Mouse (Mus musculus) neural tube, embryonic 13.5 days (tissue): Measurements from ENCODE around the gene AI467606. TPM values are rescaled to one million over a fixed set of nuclear protein-coding genes. Genes with fewer than 3 reads are reported as not detected.

ENCODE experiments used
- ATAC-seq: fragments of 200-750 bp; cut with Nextera tagmentation; 2 replicates; pipeline ENCODE4 v1.8.0; 2017; ENCODE audit warnings: low read depth, mild to moderate bottlenecking, moderate TSS enrichment, moderate library complexity
- H3K27ac ChIP-seq: fragments of 300-500 bp; sonication (generic); replicated peaks from 2 replicates; pipeline ENCODE4 v1.5.1; 2015; ENCODE audit warnings: moderate library complexity, mild to moderate bottlenecking, inconsistent platforms
- H3K27me3 ChIP-seq: fragments of 300-500 bp; sonication (generic); 2 replicates; pipeline ENCODE4 v1.6.1; 2015; ENCODE audit warnings: mild to moderate bottlenecking, inconsistent platforms
- H3K36me3 ChIP-seq: fragments of 300-500 bp; sonication (generic); 2 replicates; pipeline ENCODE4 v1.6.1; 2015; ENCODE audit warnings: mild to moderate bottlenecking, inconsistent platforms
- H3K4me1 ChIP-seq: fragments of 300-500 bp; sonication (generic); replicated peaks from 2 replicates; pipeline ENCODE4 v1.6.1; 2015; ENCODE audit warnings: inconsistent platforms
- H3K4me2 ChIP-seq: fragments of 300-500 bp; sonication (generic); 2 replicates; pipeline ENCODE4 v1.6.1; 2015; ENCODE audit warnings: inconsistent platforms, mild to moderate bottlenecking, moderate library complexity
- H3K4me3 ChIP-seq: fragments of 300-500 bp; sonication (generic); 2 replicates; pipeline ENCODE4 v1.5.1; 2015; ENCODE audit warnings: mild to moderate bottlenecking, inconsistent platforms
- H3K9ac ChIP-seq: fragments of 300-500 bp; sonication (generic); 2 replicates; pipeline ENCODE4 v1.6.1; 2015; ENCODE audit warnings: moderate library complexity, mild to moderate bottlenecking, inconsistent platforms
- H3K9me3 ChIP-seq: fragments of 300-500 bp; sonication (generic); 2 replicates; pipeline ENCODE4 v1.6.1; 2016; ENCODE audit warnings: inconsistent platforms
- WGBS: fragments of 180-500 bp; shearing (Covaris S2); methylation state at CpG from one replicate; pipeline ENCODE4 v1.1.7; 2015; 5-methylcytosine and 5-hydroxymethylcytosine counted together
- polyA plus RNA-seq: library from polyadenylated mRNA; unstranded; fragments of >200 nt; fragmentation: Nextera tagmentation; extraction: Ambion mirVana; gene quantifications from 2 replicates; pipeline ENCODE4 v1.2.1, GENCODE M21; 2015

AI467606 gene
- polyA plus RNA-seq, 1 experiment from 2014 or later: 2.4 TPM

GRCm38 (mm10) chr7:127099528-127099927 is 8.4 kb downstream of the AI467606 start:
- Histone ChIP-seq H3K4me3 (no peak overlapping the region), H3K9me3 (no peaks in the 10 kb centered on the region), H3K4me2 (no peak overlapping the region), H3K9ac (no peak overlapping the region), H3K36me3 (no peaks in the 10 kb centered on the region), H3K27me3 (no peaks in the 10 kb centered on the region), H3K27ac (no peak overlapping the region), H3K4me1 (peaks cover 4% of the 10 kb centered on the region)
- ATAC-seq: no peak
- 90% methylated on average over 4 of the region's 4 CpGs for WGBS

- ATAC-seq: no peak
- Histone ChIP-seq H3K9ac (no peak overlapping the region), H3K4me2 (no peak overlapping the region), H3K36me3 (no peaks in the 10 kb centered on the region), H3K4me3 (no peak overlapping the region), H3K27me3 (no peaks in the 10 kb centered on the region), H3K27ac (no peak overlapping the region), H3K4me1 (peaks cover 9% of the 10 kb centered on the region), H3K9me3 (no peaks in the 10 kb centered on the region)
- WGBS: 53% methylated on average over 2 of the region's 2 CpGs
Observed at GRCm38 (mm10) chr7:127101451-127102016, 10.4 kb downstream of the AI467606 start.

GRCm38 (mm10) chr7:127102148-127102547 is 11.0 kb downstream of the AI467606 start:
- Histone ChIP-seq H3K27ac (no peak overlapping the region), H3K4me3 (no peak overlapping the region), H3K9ac (no peak overlapping the region), H3K36me3 (no peaks in the 10 kb centered on the region), H3K4me1 (peaks cover 9% of the 10 kb centered on the region), H3K9me3 (no peaks in the 10 kb centered on the region), H3K27me3 (no peaks in the 10 kb centered on the region), H3K4me2 (no peak overlapping the region)
- WGBS: 82% methylated on average over 6 of the region's 6 CpGs
- ATAC-seq: no peak

- Histone ChIP-seq H3K9me3 (no peaks in the 10 kb centered on the region), H3K27ac (peak overlapping the region; percentile 57; the same call in 1 of the 2 replicates), H3K4me3 (no peak overlapping the region), H3K4me2 (no peak overlapping the region), H3K36me3 (no peaks in the 10 kb centered on the region), H3K9ac (no peak overlapping the region), H3K4me1 (peaks cover 9% of the 10 kb centered on the region), H3K27me3 (no peaks in the 10 kb centered on the region)
- 75% methylated on average over 6 of the region's 6 CpGs for WGBS
- ATAC-seq: no peak
Observed at GRCm38 (mm10) chr7:127103960-127104359, 12.8 kb downstream of the AI467606 start.

GRCm38 (mm10) chr7:127104560-127105332 is 13.6 kb downstream of the AI467606 start:
- Histone ChIP-seq H3K36me3 (no peaks in the 10 kb centered on the region), H3K9ac (peak overlapping the region; percentile 71), H3K4me1 (peaks cover 9% of the 10 kb centered on the region), H3K27me3 (no peaks in the 10 kb centered on the region), H3K4me2 (peak overlapping the region; percentile 53), H3K27ac (peak overlapping the region; percentile 74), H3K9me3 (no peaks in the 10 kb centered on the region), H3K4me3 (peak overlapping the region; percentile 30)
- WGBS: 17% methylated on average over 17 of the region's 17 CpGs
- peak; percentile 85 for ATAC-seq

GRCm38 (mm10) chr7:127105551-127105950 is 14.4 kb downstream of the AI467606 start:
- no peaks in the 10 kb centered on the region for H3K9me3 ChIP-seq
- 70% methylated on average over 7 of the region's 7 CpGs for WGBS
- no peak overlapping the region for H3K4me2 ChIP-seq
- H3K4me3 ChIP-seq: no peak overlapping the region
- H3K27me3 ChIP-seq: no peaks in the 10 kb centered on the region
- H3K4me1 ChIP-seq: peaks cover 9% of the 10 kb centered on the region
- no peaks in the 10 kb centered on the region for H3K36me3 ChIP-seq
- H3K9ac ChIP-seq: no peak overlapping the region
- ATAC-seq: no peak
- H3K27ac ChIP-seq: no peak overlapping the region; the same call in 1 of the 2 replicates

- Histone ChIP-seq H3K4me2 (no peak overlapping the region), H3K27ac (no peak overlapping the region), H3K36me3 (no peaks in the 10 kb centered on the region), H3K9ac (no peak overlapping the region), H3K4me3 (no peak overlapping the region), H3K4me1 (no peaks in the 10 kb centered on the region), H3K9me3 (no peaks in the 10 kb centered on the region), H3K27me3 (no peaks in the 10 kb centered on the region)
- 47% methylated on average over 18 of the region's 18 CpGs for WGBS
- ATAC-seq: peak; percentile 70
Observed at GRCm38 (mm10) chr7:127110239-127111007, 19.3 kb downstream of the AI467606 start.

- Histone ChIP-seq H3K4me1 (peaks cover 4% of the 10 kb centered on the region; the same call in 1 of the 2 replicates), H3K4me3 (no peak overlapping the region), H3K36me3 (no peaks in the 10 kb centered on the region), H3K27ac (no peak overlapping the region), H3K27me3 (no peaks in the 10 kb centered on the region), H3K9me3 (no peaks in the 10 kb centered on the region), H3K4me2 (no peak overlapping the region), H3K9ac (no peak overlapping the region)
- WGBS: 46% methylated on average over 6 of the region's 6 CpGs
- no peak for ATAC-seq
Observed at GRCm38 (mm10) chr7:127111461-127111860, 20.3 kb downstream of the AI467606 start.

- H3K4me3 ChIP-seq: no peak overlapping the region
- no peak overlapping the region for H3K27ac ChIP-seq
- H3K27me3 ChIP-seq: no peaks in the 10 kb centered on the region
- H3K4me1 ChIP-seq: peaks cover 6% of the 10 kb centered on the region; the same call in 1 of the 2 replicates
- no peak overlapping the region for H3K4me2 ChIP-seq
- no peaks in the 10 kb centered on the region for H3K9me3 ChIP-seq
- no peak overlapping the region for H3K9ac ChIP-seq
- WGBS: 86% methylated on average over 12 of the region's 12 CpGs
- H3K36me3 ChIP-seq: no peaks in the 10 kb centered on the region
- ATAC-seq: no peak
Observed at GRCm38 (mm10) chr7:127112251-127112841, 21.2 kb downstream of the AI467606 start.

- Histone ChIP-seq H3K4me1 (peaks cover 9% of the 10 kb centered on the region; the same call in 1 of the 2 replicates), H3K9ac (no peak overlapping the region), H3K9me3 (no peaks in the 10 kb centered on the region), H3K27me3 (no peaks in the 10 kb centered on the region), H3K27ac (no peak overlapping the region), H3K4me2 (no peak overlapping the region), H3K36me3 (no peaks in the 10 kb centered on the region), H3K4me3 (no peak overlapping the region)
- ATAC-seq: no peak
- 51% methylated on average over 9 of the region's 9 CpGs for WGBS
Observed at GRCm38 (mm10) chr7:127112921-127113597, 21.9 kb downstream of the AI467606 start.

GRCm38 (mm10) chr7:127113614-127114259 is 22.6 kb downstream of the AI467606 start:
- no peaks in the 10 kb centered on the region for H3K36me3 ChIP-seq
- no peak overlapping the region for H3K4me3 ChIP-seq
- H3K4me1 ChIP-seq: peaks cover 12% of the 10 kb centered on the region
- 49% methylated on average over 12 of the region's 12 CpGs for WGBS
- H3K4me2 ChIP-seq: no peak overlapping the region
- no peaks in the 10 kb centered on the region for H3K9me3 ChIP-seq
- no peaks in the 10 kb centered on the region for H3K27me3 ChIP-seq
- H3K9ac ChIP-seq: no peak overlapping the region
- H3K27ac ChIP-seq: no peak overlapping the region
- no peak for ATAC-seq
